Mouse (Mus musculus) embryonic fibroblast, embryonic 13.5 days (primary cell): ENCODE measurements at regions not wholly inside any gene's neighbourhood (a gene's known extent, or its start where the extent isn't known, plus 50 kb on each side); places are given as distances from the start of the nearest gene placed in this dataset.
"Not testable (repeated sequence)": the region's sequence is repeated elsewhere in the genome, so short reads cannot be mapped to it uniquely, and the experiment has no call there.

Experiments used
- CTCF ChIP-seq: IDR thresholded peaks from 2 replicates; pipeline ENCODE4 v1.5.1; 2011; ENCODE audit warnings: mild to moderate bottlenecking, control low read depth, low read length, moderate library complexity, borderline replicate concordance; ENCODE audit not compliant: insufficient read depth
- POLR2A ChIP-seq: IDR thresholded peaks from 2 replicates; pipeline ENCODE4 v1.6.1; 2011; ENCODE audit warnings: low read depth, mild to moderate bottlenecking, control low read depth, low read length, moderate library complexity

GRCm38 (mm10) chr7:36172511-36172910 lies 369.7 kb upstream of the Zfp507 start:
- TF ChIP-seq CTCF: 0 out of 2 replicates have a peak, but pooled peaks have one; percentile 34
- TF ChIP-seq POLR2A: not testable (repeated sequence)
